Mouse (Mus musculus) frontal cortex, postnatal 14 days (tissue): ENCODE data around the gene Tepsin.

Experiments used
- DNase-seq, 2 experiments: peaks; one replicate each; pipeline ENCODE4 v3.0.0; 2022; ENCODE audit warnings: low spot score in 2 of 2

Gene Tepsin

GRCm38 (mm10) chr11:120064668-120065040 lies 33.9 kb downstream of the Tepsin start:
- no peak for DNase-seq

- no peak for DNase-seq
Measured at GRCm38 (mm10) chr11:120064006-120064667, 34.4 kb downstream of the Tepsin start.

GRCm38 (mm10) chr11:120063326-120063725 lies 35.2 kb downstream of the Tepsin start:
- no peak for DNase-seq

- DNase-seq: no peak
Measured at GRCm38 (mm10) chr11:120060634-120061033, 37.9 kb downstream of the Tepsin start.

- DNase-seq: no peak
Measured at GRCm38 (mm10) chr11:120055953-120056732, 42.4 kb downstream of the Tepsin start.

GRCm38 (mm10) chr11:120053846-120054245 lies 44.7 kb downstream of the Tepsin start:
- no peak for DNase-seq

GRCm38 (mm10) chr11:120052274-120052673 lies 46.3 kb downstream of the Tepsin start:
- DNase-seq: no peak

GRCm38 (mm10) chr11:120051124-120051811 lies 47.3 kb downstream of the Tepsin start:
- DNase-seq: no peak

GRCm38 (mm10) chr11:120049067-120049466 lies 49.5 kb downstream of the Tepsin start:
- DNase-seq: no peak

GRCm38 (mm10) chr11:120048252-120048556 lies 50.3 kb downstream of the Tepsin start:
- no peak for DNase-seq

GRCm38 (mm10) chr11:120047531-120048251 lies 50.8 kb downstream of the Tepsin start:
- no peak for DNase-seq

- DNase-seq: no peak
Measured at GRCm38 (mm10) chr11:120046553-120047191, 51.9 kb downstream of the Tepsin start, which contains the start of gene Aatk. TSS of gene Aatk (minus strand) at chr11:120047167.

GRCm38 (mm10) chr11:120045839-120046552 lies 52.5 kb downstream of the Tepsin start:
- DNase-seq: peak in 1 of 2 experiments; percentile 48

- no peak for DNase-seq
Measured at GRCm38 (mm10) chr11:120045341-120045740, 53.2 kb downstream of the Tepsin start.

GRCm38 (mm10) chr11:120042141-120042838 lies 56.2 kb downstream of the Tepsin start:
- no peak for DNase-seq

- peak in 1 of 2 experiments; percentile 58 for DNase-seq
Measured at GRCm38 (mm10) chr11:120041191-120042123, 57.1 kb downstream of the Tepsin start.
